Mouse (Mus musculus): Measurements from ENCODE around the gene Rpgrip1l.

Rpgrip1l gene

DNA sequence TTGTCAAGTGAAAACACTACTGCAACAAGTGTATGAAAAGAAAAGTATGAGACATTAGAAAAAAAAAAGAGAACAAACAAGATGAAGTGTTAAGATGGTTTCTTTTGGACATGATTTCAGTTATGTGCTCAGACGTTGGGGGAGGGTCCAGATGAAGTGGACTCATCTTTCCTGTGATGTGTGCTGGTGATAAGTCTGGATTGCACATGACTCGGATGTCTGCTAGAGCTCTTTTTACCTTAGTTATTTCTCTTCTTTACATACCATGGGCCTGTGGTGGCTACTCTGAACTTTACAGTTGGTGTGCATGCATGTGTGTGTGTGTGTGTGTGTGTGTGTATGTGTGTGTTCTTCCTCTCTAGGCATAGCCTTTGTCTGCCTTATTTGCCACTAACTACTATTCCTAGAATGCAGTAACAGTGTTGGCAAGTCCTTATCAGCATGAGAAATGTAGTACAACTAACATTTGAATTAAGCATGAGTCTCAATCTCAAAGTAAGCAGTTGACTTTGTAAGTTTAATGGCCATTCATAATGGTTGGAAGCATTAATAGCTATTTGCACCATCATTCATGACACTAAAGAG, 43.6 kb downstream of the Rpgrip1l start:
- DNase-seq, result no peak

- DNase-seq, result no peak
Measured at GRCm38 (mm10) chr8:91264564-91264963, 48.5 kb downstream of the Rpgrip1l start.

GRCm38 (mm10) chr8:91263939-91264338, 49.1 kb downstream of the Rpgrip1l start:
- DNase-seq, result no peak

- DNase-seq, result no peak
Measured at GRCm38 (mm10) chr8:91261598-91261997, 51.5 kb downstream of the Rpgrip1l start.

DNA sequence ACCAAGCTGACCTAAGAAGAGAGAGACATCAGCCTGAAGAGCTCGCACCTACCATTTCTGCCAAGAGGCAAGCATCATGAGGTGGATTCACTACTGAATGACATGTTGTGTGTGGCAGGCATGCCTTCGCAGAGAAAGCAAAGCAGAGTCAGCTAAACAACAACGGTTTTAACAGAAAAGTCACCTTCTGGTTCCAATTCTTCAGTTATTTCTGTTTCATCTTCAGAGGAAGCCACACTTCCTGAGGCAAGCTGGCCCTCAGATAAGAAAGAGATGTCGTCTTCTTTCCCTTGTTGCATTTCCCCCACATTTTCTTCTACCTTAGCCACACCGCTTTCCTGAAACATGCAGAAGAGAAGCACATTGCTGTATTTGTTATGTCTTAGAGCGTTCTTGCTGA, 62.1 kb downstream of the Rpgrip1l start:
- DNase-seq, result no peak

DNA sequence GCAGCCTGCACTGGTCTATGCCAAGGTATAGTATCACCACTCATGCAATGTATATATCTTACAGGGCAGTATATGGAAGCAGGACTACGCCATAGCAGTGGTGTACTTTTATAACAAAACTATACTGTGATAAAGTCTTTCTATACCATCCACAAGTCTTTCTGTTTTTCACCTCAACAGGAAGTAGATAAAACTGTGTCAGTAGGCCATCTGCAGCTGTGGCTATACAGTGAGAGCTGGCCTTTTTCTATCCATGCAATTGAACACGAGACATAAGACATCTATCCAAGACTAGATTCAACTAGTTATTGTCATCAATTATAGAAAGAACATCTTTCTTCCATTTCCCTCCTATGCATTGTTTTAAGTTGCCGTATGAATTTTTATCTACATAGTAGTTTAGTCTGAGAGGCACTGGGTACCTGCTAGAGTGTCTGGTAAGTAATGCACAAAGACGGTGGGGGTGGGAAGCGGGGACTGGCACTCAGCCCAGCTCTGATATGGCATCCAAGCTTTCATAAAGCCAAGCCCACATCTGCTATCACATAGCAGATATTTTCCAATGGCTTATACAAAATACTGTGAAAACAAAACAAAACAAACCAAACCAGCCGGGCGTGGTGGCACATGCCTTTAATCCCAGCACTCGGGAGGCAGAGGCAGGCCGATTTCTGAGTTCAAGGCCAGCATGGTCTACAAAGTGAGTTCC, 63.1 kb downstream of the Rpgrip1l start:
- DNase-seq, result no peak

- DNase-seq, result no peak
Measured at GRCm38 (mm10) chr8:91245821-91246454, 67.1 kb downstream of the Rpgrip1l start.

- no peak for DNase-seq
Measured at GRCm38 (mm10) chr8:91242721-91243120, 70.3 kb downstream of the Rpgrip1l start.

- no peak for DNase-seq
Measured at GRCm38 (mm10) chr8:91241873-91242519, 71.1 kb downstream of the Rpgrip1l start.

GRCm38 (mm10) chr8:91241371-91241770, 71.7 kb downstream of the Rpgrip1l start:
- no peak for DNase-seq

GRCm38 (mm10) chr8:91237191-91237590, 75.9 kb downstream of the Rpgrip1l start:
- DNase-seq, result no peak

DNA sequence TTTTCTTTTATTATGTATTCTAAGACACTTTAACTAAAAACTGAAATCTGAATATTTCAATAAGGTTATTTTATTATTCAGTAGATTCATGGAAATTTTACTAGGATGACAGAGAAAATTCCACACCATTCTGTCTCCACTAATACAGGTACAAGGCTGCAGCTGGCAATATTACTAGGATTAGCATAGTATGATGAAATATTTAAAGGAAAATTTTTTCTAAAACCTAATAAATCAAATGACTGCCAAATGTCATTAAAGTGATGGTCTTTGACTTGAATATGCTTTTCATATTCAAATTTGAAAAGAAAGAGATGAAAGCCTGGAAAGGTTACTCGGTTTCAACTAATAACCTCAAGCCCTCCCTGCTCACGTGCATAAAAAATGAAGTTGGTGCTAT, 79.0 kb downstream of the Rpgrip1l start:
- no peak for DNase-seq

DNA sequence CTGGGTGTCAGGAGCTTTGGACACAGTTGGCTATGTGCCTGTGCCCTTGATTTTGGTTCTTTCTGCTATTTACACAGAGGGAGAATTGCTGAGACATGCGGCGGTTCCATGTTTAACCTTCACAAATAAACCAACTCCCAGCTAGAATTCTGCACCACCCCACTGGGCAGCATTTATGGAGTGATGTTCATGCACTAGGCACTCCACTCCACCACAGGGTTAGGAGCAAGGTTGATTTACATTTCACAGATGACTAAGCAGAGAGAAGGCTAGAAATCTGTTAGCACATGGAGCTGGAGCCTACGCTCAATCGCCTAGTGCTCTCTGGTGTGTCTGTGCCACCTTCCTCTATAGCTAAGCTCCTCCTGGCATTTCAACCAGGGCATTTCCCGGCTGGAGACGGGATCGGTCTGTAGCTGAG, 85.6 kb downstream of the Rpgrip1l start:
- peak; percentile 23 for DNase-seq

GRCm38 (mm10) chr8:91224227-91224626, 88.8 kb downstream of the Rpgrip1l start:
- DNase-seq, result no peak

- no peak for DNase-seq
Measured at GRCm38 (mm10) chr8:91221841-91222240, 91.2 kb downstream of the Rpgrip1l start.

DNA sequence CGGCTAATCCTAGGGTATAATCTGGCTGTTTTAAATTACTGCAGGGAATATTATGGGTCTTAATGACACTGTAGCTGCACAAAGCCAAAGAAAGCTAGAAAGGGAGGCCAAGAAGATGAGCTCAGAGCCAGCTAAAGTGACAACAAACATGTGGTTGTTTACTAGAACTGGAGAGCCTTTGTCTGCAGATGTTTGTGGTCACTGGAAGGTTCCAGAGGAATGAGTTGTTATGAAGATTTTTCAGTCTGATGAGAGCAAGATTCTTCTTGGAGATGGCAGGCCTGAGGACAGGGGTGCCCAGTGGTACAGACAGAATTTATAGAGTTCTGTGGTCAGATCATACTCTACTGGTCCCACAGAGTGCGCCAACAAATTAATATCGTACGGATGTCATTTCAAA, 94.8 kb downstream of the Rpgrip1l start:
- no peak for DNase-seq

GRCm38 (mm10) chr8:91217062-91217905, 95.8 kb downstream of the Rpgrip1l start:
- DNase-seq, result peak; percentile 12

- DNase-seq, result no peak
Measured at GRCm38 (mm10) chr8:91214287-91214686, 98.8 kb downstream of the Rpgrip1l start.

- no peak for DNase-seq
Measured at GRCm38 (mm10) chr8:91212948-91213347, 100.1 kb downstream of the Rpgrip1l start.

- DNase-seq, result no peak
Measured at GRCm38 (mm10) chr8:91209658-91210057, 103.4 kb downstream of the Rpgrip1l start.

- no peak for DNase-seq
Measured at GRCm38 (mm10) chr8:91207676-91208075, 105.4 kb downstream of the Rpgrip1l start.

DNA sequence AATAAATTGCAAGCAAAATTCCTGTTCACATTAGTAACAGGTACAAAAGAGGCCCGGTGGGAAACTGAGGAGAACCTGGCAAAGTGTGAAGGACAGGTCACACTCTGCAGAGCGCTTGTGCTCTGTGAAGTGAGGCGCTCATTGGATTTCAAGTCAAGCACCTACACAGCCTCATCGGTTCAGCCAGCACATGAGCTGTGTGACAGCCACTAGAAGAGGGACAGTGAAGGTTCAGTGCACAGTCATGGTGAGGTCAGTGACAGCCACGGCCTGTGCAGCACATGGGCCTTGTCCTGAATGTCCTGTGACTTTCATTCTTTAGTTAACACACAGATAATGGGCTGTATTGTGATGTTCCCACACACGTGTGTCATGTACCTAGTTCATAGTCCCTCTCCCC, 107.2 kb downstream of the Rpgrip1l start:
- DNase-seq, result no peak

DNA sequence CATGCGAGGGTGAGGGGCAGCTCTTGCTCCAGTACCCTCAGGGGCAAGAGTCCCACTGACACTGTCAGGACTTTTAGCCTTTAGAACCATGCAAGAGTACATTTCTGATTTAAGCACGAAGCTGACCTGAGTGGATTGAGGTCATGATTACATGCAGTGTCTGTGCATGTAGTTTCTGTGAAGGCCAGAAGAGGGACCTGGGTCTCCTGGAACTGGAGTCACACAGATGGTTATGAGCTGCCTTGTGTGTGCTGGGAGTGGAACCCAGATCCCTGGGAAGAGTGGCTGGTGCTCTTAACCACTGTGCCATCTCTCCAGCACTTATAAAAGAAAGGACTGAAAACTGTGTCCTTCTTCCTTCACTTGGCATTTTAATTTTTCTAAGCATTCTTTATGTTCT, 111.9 kb downstream of the Rpgrip1l start:
- no peak for DNase-seq
